Mouse (Mus musculus): ENCODE measurements around the gene Fam13a.

Fam13a gene

GRCm38 (mm10) chr6:59024164-59024724 lies at the start of gene Fam13a:
Fam13a (minus strand) TSS chr6:59024549.
- DNase-seq (ENCODE audit: low spot score) = peak; percentile 92

DNA sequence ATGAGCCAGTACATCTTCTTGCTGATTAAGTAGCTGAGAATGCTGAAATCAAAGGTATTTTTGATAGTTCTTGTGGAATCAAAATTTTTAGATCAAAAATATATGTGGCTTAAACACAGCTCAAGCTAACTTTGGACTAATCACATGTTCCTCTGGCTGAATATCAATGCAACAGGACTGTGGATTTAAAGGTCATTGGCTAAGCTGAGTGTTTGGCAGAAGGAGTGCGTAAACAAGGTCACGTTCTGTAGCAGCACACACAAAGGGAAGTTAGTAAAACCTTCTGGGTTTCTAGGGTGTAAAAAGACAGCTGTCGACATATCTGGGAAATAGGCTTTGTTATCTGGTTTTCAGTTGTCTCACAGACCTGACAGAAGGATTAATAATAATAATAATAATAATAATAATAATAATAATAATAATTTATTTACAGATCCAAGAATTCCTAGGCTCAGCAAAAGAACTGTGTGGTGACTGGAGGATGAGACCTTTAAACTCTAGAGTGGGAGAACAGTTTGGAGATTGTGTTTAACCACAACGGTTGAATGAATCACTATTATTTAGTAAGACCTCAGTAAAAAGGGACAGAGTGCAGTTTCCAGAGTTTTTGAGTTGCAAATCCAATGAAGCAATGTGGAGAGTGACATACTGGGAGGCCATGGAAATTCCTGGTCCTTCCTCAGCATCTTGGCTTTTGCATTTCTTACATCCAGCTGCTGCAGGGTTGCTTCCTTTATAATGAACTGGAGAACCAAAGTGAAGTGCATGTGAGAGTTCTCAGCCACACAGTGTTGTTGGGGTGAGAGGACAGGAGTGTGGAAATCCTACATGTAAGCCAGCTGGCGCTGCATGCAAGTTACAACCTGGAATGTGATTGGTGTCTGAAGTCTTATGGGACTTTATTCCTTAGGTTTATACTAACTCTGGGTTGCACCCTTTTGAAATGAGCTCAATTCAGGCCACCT lies 48.0 kb upstream of the Fam13a start:
- no peak for DNase-seq (ENCODE audit: low spot score)

DNA sequence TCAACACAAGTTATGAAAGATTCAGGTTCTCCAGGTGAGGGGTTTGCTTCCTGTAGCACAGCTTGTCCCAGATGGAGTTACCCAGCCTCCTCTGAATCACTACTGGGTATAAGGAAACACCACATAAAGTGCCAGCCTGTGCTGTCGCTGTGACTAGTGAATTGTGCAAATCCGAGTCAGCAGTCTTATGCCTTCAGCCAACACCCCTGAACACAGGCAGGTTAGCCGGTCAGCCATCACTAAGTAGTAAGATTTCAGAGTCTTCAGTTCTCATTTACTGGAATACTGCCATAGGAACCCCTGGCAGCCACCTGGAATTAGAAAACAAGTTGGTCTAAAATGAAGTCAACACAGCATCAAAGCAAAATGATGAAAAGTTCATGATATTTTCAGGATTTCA lies 47.3 kb upstream of the Fam13a start:
- DNase-seq (ENCODE audit: low spot score) = no peak

GRCm38 (mm10) chr6:59068187-59068586 lies 43.8 kb upstream of the Fam13a start:
- no peak for DNase-seq (ENCODE audit: low spot score)

- no peak for DNase-seq (ENCODE audit: low spot score)
These were observed 40.1 kb upstream of the Fam13a start for GRCm38 (mm10) chr6:59064440-59064839.

- DNase-seq (ENCODE audit: low spot score) = peak; percentile 78
These were observed 28.9 kb upstream of the Fam13a start for GRCm38 (mm10) chr6:59053232-59053631.

DNA sequence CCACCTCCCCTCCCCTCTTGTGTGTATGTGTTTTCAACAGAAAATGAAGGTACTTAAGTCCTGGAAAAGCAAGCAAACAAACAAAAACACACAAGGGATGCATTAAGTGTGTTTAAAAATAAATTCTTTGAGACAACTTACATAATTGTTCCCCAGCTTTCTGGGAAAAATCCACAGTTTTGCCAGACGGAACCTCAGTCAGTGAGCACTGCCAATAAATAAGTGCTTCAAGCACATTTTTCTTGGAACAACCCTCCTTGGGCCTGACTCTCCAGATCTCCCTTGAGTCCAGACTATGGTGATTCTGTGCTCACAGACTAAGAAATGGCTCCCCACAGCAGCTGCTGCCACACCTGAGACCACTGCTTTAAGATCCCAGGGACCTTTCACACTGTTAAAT lies 15.4 kb upstream of the Fam13a start:
- DNase-seq (ENCODE audit: low spot score) = no peak

- DNase-seq (ENCODE audit: low spot score) = no peak
These were observed 8.4 kb upstream of the Fam13a start for GRCm38 (mm10) chr6:59032748-59033147.

GRCm38 (mm10) chr6:59031539-59031938 lies 7.2 kb upstream of the Fam13a start:
- DNase-seq (ENCODE audit: low spot score) = no peak

DNA sequence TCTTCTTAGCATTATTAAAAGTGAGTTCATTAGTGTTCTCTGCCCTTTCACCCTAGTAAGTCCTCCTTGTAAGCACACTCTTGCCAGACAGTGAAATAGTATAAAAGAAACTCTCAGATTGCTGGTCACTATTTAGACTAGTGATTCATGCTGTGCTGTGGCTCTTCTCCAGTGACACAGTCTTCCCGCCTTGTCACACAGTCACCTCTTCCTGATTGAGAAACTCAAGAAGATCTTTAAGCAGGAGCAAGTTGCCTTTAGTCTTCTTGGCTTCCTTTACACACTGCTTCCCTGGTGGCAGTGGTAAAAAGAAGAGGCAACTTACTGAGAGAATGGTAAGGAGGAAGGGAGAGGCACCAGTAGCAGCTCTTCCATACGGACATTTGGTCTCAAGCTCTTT lies 6.3 kb upstream of the Fam13a start:
- DNase-seq (ENCODE audit: low spot score) = no peak

GRCm38 (mm10) chr6:59030037-59030436 lies 5.7 kb upstream of the Fam13a start:
- DNase-seq (ENCODE audit: low spot score) = no peak

GRCm38 (mm10) chr6:59028871-59029270 lies 4.5 kb upstream of the Fam13a start:
- DNase-seq (ENCODE audit: low spot score) = no peak

GRCm38 (mm10) chr6:59024806-59025205 lies 457 bp upstream of the Fam13a start:
- no peak for DNase-seq (ENCODE audit: low spot score)

DNA sequence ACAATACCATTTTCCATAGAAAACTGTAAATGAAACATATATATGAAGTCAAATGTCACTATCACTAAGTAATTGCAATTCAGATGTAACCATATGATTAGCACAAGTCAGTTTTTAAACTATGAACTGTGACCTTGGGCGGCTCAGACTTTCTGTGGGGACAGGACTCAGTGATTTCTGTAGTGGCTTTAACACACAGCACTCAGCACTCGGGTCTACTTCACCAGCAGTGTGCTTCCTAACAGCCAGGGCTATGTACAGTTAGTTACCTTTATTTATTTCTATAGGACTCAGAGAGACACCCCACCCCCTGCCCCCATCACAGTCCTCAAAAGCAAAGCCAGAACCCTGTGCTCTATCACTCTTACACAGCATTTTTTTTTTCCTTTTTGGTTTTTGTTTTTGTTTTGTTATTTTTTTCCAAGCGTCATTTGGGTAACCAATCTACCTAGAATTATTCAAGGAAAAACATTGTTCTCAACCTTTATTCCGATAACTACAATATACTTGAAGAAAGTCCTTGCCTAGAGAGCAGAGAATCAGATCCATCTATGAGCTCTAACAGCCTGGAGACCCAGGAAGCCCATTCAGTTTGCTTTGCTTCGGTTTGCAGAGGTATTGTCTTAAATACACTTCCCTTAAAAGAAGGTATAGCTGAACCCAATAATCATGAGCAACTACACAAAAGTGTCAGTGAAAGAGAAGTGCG lies 740 bp downstream of the Fam13a start:
- no peak for DNase-seq (ENCODE audit: low spot score)

GRCm38 (mm10) chr6:59022621-59023020 lies 1.7 kb downstream of the Fam13a start:
- no peak for DNase-seq (ENCODE audit: low spot score)

GRCm38 (mm10) chr6:59020346-59020745 lies 4.0 kb downstream of the Fam13a start:
- peak; percentile 13 for DNase-seq (ENCODE audit: low spot score)

DNA sequence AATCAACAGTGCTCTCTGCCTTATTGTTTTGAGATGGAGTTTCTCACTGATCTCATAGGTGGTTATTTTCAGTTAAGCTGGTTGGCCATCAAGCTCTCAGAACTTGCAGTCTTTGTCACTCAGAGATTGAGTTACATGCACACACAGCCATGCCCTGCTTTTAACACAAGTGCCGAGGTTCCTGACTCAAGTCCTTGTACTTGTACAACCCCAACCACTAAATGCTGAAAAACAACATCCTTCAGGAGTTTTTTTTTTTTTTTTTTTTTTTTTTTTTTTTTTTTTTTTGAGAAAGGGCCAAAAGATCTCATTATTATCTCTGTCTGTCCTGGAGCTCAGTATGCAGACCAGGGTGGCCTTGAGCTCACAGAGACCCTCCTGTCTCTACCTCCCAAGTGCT lies 4.5 kb downstream of the Fam13a start:
- DNase-seq (ENCODE audit: low spot score) = no peak

DNA sequence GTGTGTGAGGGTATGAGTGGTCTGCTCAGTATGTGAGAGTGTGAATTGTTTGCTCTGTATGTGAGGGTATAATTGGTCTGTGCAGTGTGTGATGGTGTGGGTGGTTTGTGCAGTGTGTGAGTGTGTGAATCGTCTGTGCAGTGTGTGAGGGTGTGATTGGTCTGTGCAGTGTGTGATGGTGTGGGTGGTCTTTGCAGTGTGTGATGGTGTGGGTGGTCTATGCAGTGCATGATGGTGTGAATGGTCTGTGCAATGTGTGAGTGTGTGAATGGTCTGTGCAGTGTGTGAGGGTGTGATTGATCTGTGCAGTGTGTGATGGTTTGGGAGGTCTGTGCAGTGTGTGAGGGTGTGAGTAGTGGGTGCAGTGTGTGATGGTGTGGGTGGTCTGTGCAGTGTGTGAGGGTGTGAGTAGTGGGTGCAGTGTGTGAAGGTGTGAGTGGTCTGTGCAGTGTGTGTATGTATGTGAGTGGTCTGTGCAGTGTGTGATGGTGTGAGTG lies 8.0 kb downstream of the Fam13a start:
- DNase-seq (ENCODE audit: low spot score) = no peak

DNA sequence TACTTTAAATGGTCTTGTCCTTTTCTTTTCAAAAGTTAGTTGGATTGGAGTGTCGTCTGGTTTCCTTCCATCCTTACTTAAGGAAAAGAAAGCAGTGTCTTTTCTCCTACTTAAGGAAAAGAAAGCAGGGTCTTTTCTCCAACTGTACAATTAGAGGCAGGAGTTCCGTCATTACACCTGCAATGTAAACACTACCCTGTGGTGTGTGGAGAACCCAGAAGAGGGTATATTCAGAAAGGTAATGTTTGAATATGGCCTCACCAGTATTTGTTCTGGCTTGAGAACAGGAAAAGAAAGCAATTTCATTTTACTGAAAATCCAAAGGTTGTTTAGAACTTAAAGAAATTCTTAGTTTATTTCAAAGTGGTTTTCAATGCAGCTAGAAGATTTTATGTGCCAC lies 9.6 kb downstream of the Fam13a start:
- no peak for DNase-seq (ENCODE audit: low spot score)

- DNase-seq (ENCODE audit: low spot score) = no peak
These were observed 10.1 kb downstream of the Fam13a start for GRCm38 (mm10) chr6:59014088-59014759.

DNA sequence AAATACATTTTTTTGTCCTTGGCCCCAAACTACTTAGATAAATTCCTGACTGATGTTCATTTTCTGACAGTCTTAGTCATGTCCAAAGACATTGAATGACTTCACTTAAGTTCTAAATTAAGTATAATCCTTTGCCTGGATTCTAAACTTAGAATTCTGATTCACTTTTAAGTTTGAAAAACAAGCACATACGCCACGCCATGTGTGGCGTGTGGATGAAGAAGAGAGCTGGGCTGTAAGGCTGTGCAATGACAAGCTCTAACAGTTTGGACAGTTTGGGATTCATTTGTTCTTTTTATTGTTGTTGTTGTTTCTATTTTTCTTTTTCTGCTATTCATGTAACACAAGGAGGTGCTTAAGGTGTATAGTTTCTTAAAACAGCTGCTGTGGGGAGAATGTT lies 13.6 kb downstream of the Fam13a start:
- DNase-seq (ENCODE audit: low spot score) = no peak

DNA sequence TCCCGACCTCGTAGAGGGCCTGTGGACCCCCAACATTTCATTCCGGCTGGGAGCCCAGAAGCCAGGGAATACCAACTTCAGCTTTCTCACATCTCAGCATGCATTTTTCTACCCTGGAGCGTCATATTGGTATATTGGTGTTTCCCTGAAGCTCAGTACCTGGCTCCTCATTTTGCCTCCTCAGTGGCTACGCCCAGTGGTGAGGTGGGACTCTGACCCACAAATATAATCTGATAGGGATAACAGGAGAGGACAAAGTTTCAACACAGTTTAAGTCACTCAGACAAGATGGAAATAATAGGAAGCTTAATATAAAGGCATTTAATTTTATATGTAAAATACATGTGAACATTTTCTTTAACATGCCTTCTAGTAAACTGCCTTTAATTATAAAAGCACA lies 19.7 kb downstream of the Fam13a start:
- no peak for DNase-seq (ENCODE audit: low spot score)
